In genomic region chr10:11322316-11322715, GRCm38 (mm10) we compare ENCODE assay signal across 17 mouse cellular contexts. TPM values are rescaled to one million over a fixed set of nuclear protein-coding genes. Genes with fewer than 3 reads are reported as not detected.
DNase-seq lines count a peak whose midpoint lies in the region; ATAC-seq and TF ChIP-seq lines count a peak whose summit lies in the region.
"Had no signal": no experiment of that assay in that cellular context is flagged by ENCODE, and none has a peak within 500 bp of the region (broad histone marks: within the 10 kb centered on the region; RNA-seq: fewer than 3 reads in every experiment).

No protein-coding gene starts in this region.

- DNase-seq in MEL (ENCODE audit: low read depth, low spot score): peak; percentile 38
- DNase-seq in liver, embryonic 11.5 days (ENCODE audit: low spot score): no peak
- no peak for DNase-seq in B cell, adult 2 months
- DNase-seq in layer of hippocampus, postnatal 36 days: no peak
- DNase-seq: adrenal gland, postnatal 10 days; cerebellum, adult 11-12 months; cerebellum, adult 9-10 months; cerebellum, postnatal 25 days; gastrocnemius, postnatal 14 days had no signal

- no peaks in the 10 kb centered on the region for H3K27me3 ChIP-seq in MEL (ENCODE audit: control insufficient read depth in 1 of 2, insufficient read depth in 2 of 2, low read length in 2 of 2)
- H3K27me3 ChIP-seq in liver, embryonic 11.5 days (replicated peaks; ENCODE audit: control insufficient read depth, insufficient read depth, low read length): no peaks in the 10 kb centered on the region
- H3K27me3 ChIP-seq in liver, embryonic 15.5 days: no peaks in the 10 kb centered on the region
- H3K27me3 ChIP-seq: embryonic facial prominence, embryonic 13.5 days; forebrain, embryonic 12.5 days; heart, embryonic 12.5 days had no signal

- peak overlapping the region; percentile 40 for H3K27ac ChIP-seq in MEL (ENCODE audit: control insufficient read depth, low read depth, low read length)
- no peak overlapping the region for H3K27ac ChIP-seq in liver, embryonic 11.5 days (ENCODE audit: low read depth, low read length)
- H3K27ac ChIP-seq in liver, embryonic 15.5 days (replicated peaks): peak overlapping the region; percentile 33
- H3K27ac ChIP-seq: embryonic facial prominence, embryonic 13.5 days; forebrain, embryonic 12.5 days; hindbrain, embryonic 10.5 days; hindbrain, embryonic 14.5 days had no signal

- no peak overlapping the region for H3K4me2 ChIP-seq in liver, embryonic 11.5 days
- H3K4me2 ChIP-seq in liver, embryonic 15.5 days: peak overlapping the region; percentile 33
- H3K4me2 ChIP-seq: embryonic facial prominence, embryonic 13.5 days; forebrain, embryonic 12.5 days; heart, embryonic 12.5 days; hindbrain, embryonic 14.5 days had no signal

- H3K9me3 ChIP-seq in MEL (replicated peaks; ENCODE audit: insufficient read depth, low read length): no peaks in the 10 kb centered on the region
- H3K9me3 ChIP-seq in liver, embryonic 11.5 days (ENCODE audit: control insufficient read depth, low read length): no peaks in the 10 kb centered on the region
- no peaks in the 10 kb centered on the region for H3K9me3 ChIP-seq in liver, embryonic 15.5 days (replicated peaks)
- H3K9me3 ChIP-seq: embryonic facial prominence, embryonic 13.5 days; forebrain, embryonic 12.5 days; heart, embryonic 12.5 days; hindbrain, embryonic 10.5 days had no signal

- no peak for TF ChIP-seq CTCF in MEL (IDR thresholded peaks at IDR 0.05 in 2 of 3, conservative IDR thresholded peaks at IDR 0.05 in 1 of 3; ENCODE audit: control insufficient read depth in 1 of 3, insufficient read depth in 1 of 3, low read depth in 2 of 3, low read length in 3 of 3, poor library complexity in 1 of 3, severe bottlenecking in 1 of 3)

- no peak overlapping the region for H3K4me3 ChIP-seq in MEL (ENCODE audit: control insufficient read depth in 1 of 2, insufficient read depth in 1 of 2, low read depth in 2 of 2, low read length in 2 of 2)
- H3K4me3 ChIP-seq in liver, embryonic 11.5 days (ENCODE audit: low read depth, low read length): no peak overlapping the region
- H3K4me3 ChIP-seq in liver, embryonic 15.5 days (replicated peaks): no peak overlapping the region
- H3K4me3 ChIP-seq: embryonic facial prominence, embryonic 13.5 days; forebrain, embryonic 12.5 days; heart, embryonic 12.5 days; hindbrain, embryonic 10.5 days had no signal

- TF ChIP-seq RAD21 in MEL (IDR thresholded peaks at IDR 0.05; ENCODE audit: low read depth, low read length): no peak

- H3K9ac ChIP-seq in MEL (ENCODE audit: control insufficient read depth, low read depth, low read length, poor library complexity, severe bottlenecking): no peak overlapping the region
- no peak overlapping the region for H3K9ac ChIP-seq in liver, embryonic 11.5 days (ENCODE audit: low read depth, low read length)
- H3K9ac ChIP-seq in liver, embryonic 15.5 days: no peak overlapping the region
- H3K9ac ChIP-seq: embryonic facial prominence, embryonic 13.5 days; forebrain, embryonic 12.5 days; heart, embryonic 12.5 days; hindbrain, embryonic 14.5 days had no signal

- H3K79me2 ChIP-seq in MEL (ENCODE audit: control insufficient read depth, insufficient read depth, low read length, poor library complexity): no peaks in the 10 kb centered on the region

- H3K4me1 ChIP-seq in MEL (ENCODE audit: control insufficient read depth in 1 of 2, insufficient read depth in 2 of 2, low read length in 2 of 2): peaks cover 17 to 29% of the 10 kb centered on the region in 2 experiments
- peaks cover 9% of the 10 kb centered on the region for H3K4me1 ChIP-seq in liver, embryonic 11.5 days (replicated peaks; ENCODE audit: control insufficient read depth, insufficient read depth, low read length)
- H3K4me1 ChIP-seq in liver, embryonic 15.5 days (replicated peaks): peaks cover 39% of the 10 kb centered on the region
- H3K4me1 ChIP-seq: embryonic facial prominence, embryonic 13.5 days; forebrain, embryonic 12.5 days; heart, embryonic 12.5 days; hindbrain, embryonic 10.5 days had no signal

- 48% methylated on average over 7 of the region's 7 CpGs for WGBS in liver, embryonic 11.5 days
- WGBS in liver, embryonic 15.5 days (ENCODE audit: insufficient replicate concordance): 41% methylated on average over 7 of the region's 7 CpGs

- TF ChIP-seq EP300 in MEL (IDR thresholded peaks at IDR 0.05; ENCODE audit: low read depth in 1 of 2, low read length in 2 of 2): peak; percentile 67 to 78

- ATAC-seq in liver, embryonic 11.5 days (replicated peaks; ENCODE audit: low FRiP score): peak; percentile 24
- peak; percentile 36; the same call in 1 of the 2 replicates for ATAC-seq in liver, embryonic 15.5 days (ENCODE audit: insufficient read depth)
- ATAC-seq in monocyte, adult 5-6 weeks (replicated peaks; ENCODE audit: insufficient number of reproducible peaks, low FRiP score, low TSS enrichment, poor library complexity, severe bottlenecking): no peak
- ATAC-seq: forebrain, embryonic 16.5 days had no signal

- no peak for TF ChIP-seq POLR2A in MEL (IDR thresholded peaks at IDR 0.05; ENCODE audit: control insufficient read depth in 1 of 2, insufficient read depth in 1 of 2, low read depth in 1 of 2, low read length in 2 of 2, poor library complexity in 1 of 2)

- peaks cover 0 to 27% of the 10 kb centered on the region in 2 experiments; a peak in 2 of 4 replicates for H3K36me3 ChIP-seq in MEL (ENCODE audit: control insufficient read depth in 1 of 2, insufficient read depth in 2 of 2, low read length in 2 of 2)
- H3K36me3 ChIP-seq in liver, embryonic 11.5 days (ENCODE audit: control insufficient read depth, insufficient read depth, low read length): no peaks in the 10 kb centered on the region
- H3K36me3 ChIP-seq in liver, embryonic 15.5 days (replicated peaks): no peaks in the 10 kb centered on the region
- H3K36me3 ChIP-seq: embryonic facial prominence, embryonic 13.5 days; forebrain, embryonic 12.5 days; heart, embryonic 12.5 days; hindbrain, embryonic 10.5 days had no signal

TF ChIP-seq in MEL, 35 proteins besides CTCF, POLR2A, EP300 and RAD21:
- 0 out of 2 replicates have a peak, but pooled peaks have one; percentile 9 for TF ChIP-seq NRF1 (IDR thresholded peaks at IDR 0.05; ENCODE audit: insufficient read depth, low read depth, low read length, poor library complexity, severe bottlenecking)
- TF ChIP-seq CHD1 (IDR thresholded peaks at IDR 0.05; ENCODE audit: low read depth, low read length): no peak
- no peak for TF ChIP-seq POLR2AphosphoS2 (IDR thresholded peaks at IDR 0.05; ENCODE audit: low read length)
- peak; percentile 92 for TF ChIP-seq GATA1 (IDR thresholded peaks at IDR 0.05; ENCODE audit: low read depth, low read length)
- TF ChIP-seq BHLHE40 (IDR thresholded peaks at IDR 0.05; ENCODE audit: borderline replicate concordance, low read depth, low read length): peak; percentile 36; the same call in 1 of the 2 replicates
- no peak for TF ChIP-seq MEF2A (IDR thresholded peaks at IDR 0.05; ENCODE audit: extremely low read depth, insufficient replicate concordance, low read depth, low read length, poor library complexity, severe bottlenecking)
- no peak for TF ChIP-seq USF2 (IDR thresholded peaks at IDR 0.05; ENCODE audit: borderline replicate concordance in 1 of 2, insufficient read depth in 1 of 2, low read depth in 1 of 2, low read length in 2 of 2)
- TF ChIP-seq MAX (IDR thresholded peaks at IDR 0.05; ENCODE audit: low read length): peak; percentile 49
- TF ChIP-seq MYC (IDR thresholded peaks at IDR 0.05; ENCODE audit: low read depth, low read length): peak; percentile 85
- no peak for TF ChIP-seq NELFE (IDR thresholded peaks at IDR 0.05; ENCODE audit: low read depth, low read length)
- peak; percentile 75 for TF ChIP-seq SIN3A (IDR thresholded peaks at IDR 0.05; ENCODE audit: low read length)
- peak; percentile 22; the same call in 1 of the 2 replicates for TF ChIP-seq RCOR1 (IDR thresholded peaks at IDR 0.05; ENCODE audit: low read depth, low read length)
- TF ChIP-seq ELF1 (IDR thresholded peaks at IDR 0.05; ENCODE audit: low read depth, low read length): 0 out of 2 replicates have a peak, but pooled peaks have one; percentile 15
- peak; percentile 76 for TF ChIP-seq ETS1 (IDR thresholded peaks at IDR 0.05; ENCODE audit: low read depth, low read length)
- peak; percentile 77 for TF ChIP-seq MXI1 (IDR thresholded peaks at IDR 0.05; ENCODE audit: low read depth, low read length)
- TF ChIP-seq TCF12 (IDR thresholded peaks at IDR 0.05; ENCODE audit: low read depth, low read length): peak; percentile 65
TF ChIP-seq in MEL: peak in this region for 11.

RNA-seq across cellular contexts. Expression of gene Epm2a, which starts 20.9 kb away (rescaled TPM):
- total RNA-seq in MEL (2012; rRNA removed): 0.29 and 0.31 TPM in 2 replicates
- polyA plus RNA-seq in MEL (2012; ENCODE audit: insufficient read depth in 1 of 2, insufficient read length in 2 of 2, low read depth in 1 of 2, low replicate concordance in 2 of 2, missing spikeins in 1 of 2): under 1 TPM in 1 of 2 experiments, not detected in 1; 0.25 TPM
- polyA plus RNA-seq in liver, embryonic 11.5 days (2014; fragmentation: Nextera tagmentation; extraction: Ambion mirVana): 0.26 and 0.36 TPM in 2 replicates
- 0.02 TPM in 1 of 2 replicates, not detected in the other for polyA plus RNA-seq in liver, embryonic 15.5 days (2015; fragmentation: Nextera tagmentation; extraction: Ambion mirVana)
- total RNA-seq in layer of hippocampus, postnatal 36 days (2021): 10 to 100 TPM; 26.0 to 26.8 TPM
- total RNA-seq in monocyte, adult 5-6 weeks (2017): 0.85 to 1.4 TPM (median 1.2 TPM) in 3 replicates

RNA-seq across cellular contexts. Expression of gene Fbxo30, which starts 41.2 kb away (rescaled TPM):
- total RNA-seq in MEL (2012; rRNA removed): 10.1 and 12.2 TPM in 2 replicates
- 10 to 100 TPM in 1 of 2 experiments, not detected in 1; 10.8 TPM for polyA plus RNA-seq in MEL (2012; ENCODE audit: insufficient read depth in 1 of 2, insufficient read length in 2 of 2, low read depth in 1 of 2, low replicate concordance in 2 of 2, missing spikeins in 1 of 2)
- polyA plus RNA-seq in liver, embryonic 11.5 days (2014; fragmentation: Nextera tagmentation; extraction: Ambion mirVana): 28.7 and 31.1 TPM in 2 replicates
- 59.4 and 63.5 TPM in 2 replicates for polyA plus RNA-seq in liver, embryonic 15.5 days (2015; fragmentation: Nextera tagmentation; extraction: Ambion mirVana)
- total RNA-seq in layer of hippocampus, postnatal 36 days (2021): 10 to 100 TPM; 10.1 to 10.3 TPM
- total RNA-seq in monocyte, adult 5-6 weeks (2017): 14.6 to 18.6 TPM (median 15.5 TPM) in 3 replicates

Comparison
In these comparisons a context has a peak if more than half of its experiments do, and no peak if none do; other contexts are left out.
1. RNA of gene Epm2a, which starts 20.9 kb away (total RNA-seq): 26.0 to 26.8 TPM in layer of hippocampus, postnatal 36 days; 0.85 to 1.4 TPM in monocyte, adult 5-6 weeks and 0.29 to 0.31 TPM in MEL; every median in the first group is over 10 times any median in the second.